Mouse (Mus musculus) kidney, postnatal 0 days (tissue): Measurements from ENCODE around the gene Lnx1. TPM values are rescaled to one million over a fixed set of nuclear protein-coding genes. Genes with fewer than 3 reads are reported as not detected.

Source experiments
- ATAC-seq: fragments of 200-750 bp; cut with Nextera tagmentation; replicated peaks from 2 replicates; pipeline ENCODE4 v1.8.0; 2017; ENCODE audit warnings: low read depth, moderate number of reproducible peaks, moderate TSS enrichment, moderate library complexity; ENCODE audit not compliant: low FRiP score
- DNase-seq: peaks from one replicate; pipeline ENCODE4 v3.0.0-alpha.2; 2016; ENCODE audit warnings: low spot score
- H3K27ac ChIP-seq: fragments of 300-500 bp; sonication (generic); 2 replicates; pipeline ENCODE4 v1.5.1; 2014; ENCODE audit warnings: mild to moderate bottlenecking
- H3K27me3 ChIP-seq: fragments of 300-500 bp; sonication (generic); 2 replicates; pipeline ENCODE4 v1.6.1; 2014; ENCODE audit warnings: low read length, mixed read lengths; ENCODE audit not compliant: insufficient read depth
- H3K36me3 ChIP-seq: fragments of 300-500 bp; sonication (generic); 2 replicates; pipeline ENCODE4 v1.6.1; 2014; ENCODE audit warnings: low read length, mixed read lengths; ENCODE audit not compliant: insufficient read depth
- H3K4me1 ChIP-seq: fragments of 300-500 bp; sonication (generic); replicated peaks from 2 replicates; pipeline ENCODE4 v1.6.1; 2014; ENCODE audit warnings: antibody characterized with exemption, low read length, mixed read lengths; ENCODE audit not compliant: insufficient read depth
- H3K4me2 ChIP-seq: fragments of 300-500 bp; sonication (generic); 2 replicates; pipeline ENCODE4 v1.6.1; 2014; ENCODE audit warnings: mild to moderate bottlenecking, low read length, moderate library complexity, mixed read lengths
- H3K4me3 ChIP-seq: fragments of 300-500 bp; sonication (generic); replicated peaks from 2 replicates; pipeline ENCODE4 v1.5.1; 2014; ENCODE audit warnings: low read depth, low read length
- H3K9ac ChIP-seq: fragments of 300-500 bp; sonication (generic); 2 replicates; pipeline ENCODE4 v1.6.1; 2014; ENCODE audit warnings: low read depth, low read length
- H3K9me3 ChIP-seq: fragments of 300-500 bp; sonication (generic); replicated peaks from 2 replicates; pipeline ENCODE4 v1.6.1; 2016; ENCODE audit warnings: low read length, inconsistent platforms, mixed read lengths
- CTCF ChIP-seq: IDR thresholded peaks from 2 replicates; pipeline ENCODE4 v1.5.1; 2016; ENCODE audit warnings: antibody characterized with exemption, low read depth, mild to moderate bottlenecking, moderate library complexity
- WGBS: fragments of 180-500 bp; shearing (Covaris S2); extraction: QIAGEN DNeasy Blood & Tissue Kit; methylation state at CpG from one replicate; pipeline ENCODE4 v1.1.7; 2014; 5-methylcytosine and 5-hydroxymethylcytosine counted together
- polyA plus RNA-seq: library from polyadenylated mRNA; unstranded; fragments of >200 nt; fragmentation: Nextera tagmentation; extraction: Ambion mirVana; gene quantifications from 2 replicates; pipeline ENCODE4 v1.2.1, GENCODE M21; 2015

Lnx1 gene
- polyA plus RNA-seq, 1 experiment from 2014 or later: 3.5 TPM

DNA sequence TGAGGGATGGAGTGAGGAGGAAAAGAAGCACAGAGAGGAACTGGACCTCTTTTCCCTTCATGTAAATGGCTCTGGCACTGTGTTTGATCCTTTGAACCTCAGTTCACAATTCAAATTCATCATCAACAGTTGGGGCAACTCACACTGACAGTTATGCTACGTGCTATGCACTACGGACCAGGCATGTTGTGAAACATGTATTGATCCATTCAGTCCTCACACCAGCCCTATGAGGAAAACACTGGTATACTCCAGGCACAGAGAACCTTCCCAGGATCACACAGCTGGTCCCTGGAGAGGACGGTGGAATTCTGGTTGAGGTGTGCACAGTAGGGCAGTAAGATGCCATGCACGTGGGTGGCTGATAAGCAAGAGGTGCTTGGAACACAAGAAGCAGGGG, 62.2 kb downstream of the Lnx1 start:
- Histone ChIP-seq H3K4me1 (no peaks in the 10 kb centered on the region), H3K27me3 (no peaks in the 10 kb centered on the region), H3K4me2 (no peak overlapping the region), H3K27ac (no peak overlapping the region), H3K4me3 (no peak overlapping the region), H3K36me3 (no peaks in the 10 kb centered on the region), H3K9ac (no peak overlapping the region), H3K9me3 (no peaks in the 10 kb centered on the region)
- no peak for TF ChIP-seq CTCF
- ATAC-seq: no peak
- WGBS: 69% methylated on average over 4 of the region's 4 CpGs
- no peak for DNase-seq

DNA sequence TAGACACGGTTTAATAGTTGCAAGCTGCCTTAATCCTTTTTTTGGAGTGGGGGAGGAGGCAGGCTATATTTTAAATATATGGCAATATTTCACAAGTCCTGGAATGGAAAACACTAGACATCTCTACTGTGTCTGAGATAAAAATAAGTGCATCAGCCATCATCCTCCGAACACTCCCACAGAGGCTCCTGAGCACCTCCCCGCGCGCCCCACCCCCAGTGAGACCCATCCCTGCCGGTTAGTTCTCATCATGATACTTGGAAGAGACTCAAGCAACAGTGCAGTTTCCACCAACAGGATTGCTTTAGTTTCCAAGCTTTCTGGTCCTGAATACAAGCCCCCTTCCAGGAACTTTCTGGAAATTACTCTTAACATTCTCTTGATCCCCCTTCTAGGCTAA, 63.2 kb downstream of the Lnx1 start:
- H3K27ac ChIP-seq: no peak overlapping the region
- no peak overlapping the region for H3K4me3 ChIP-seq
- H3K4me1 ChIP-seq: no peaks in the 10 kb centered on the region
- H3K4me2 ChIP-seq: no peak overlapping the region
- H3K9me3 ChIP-seq: no peaks in the 10 kb centered on the region
- WGBS: 72% methylated on average over 6 of the region's 6 CpGs
- H3K9ac ChIP-seq: no peak overlapping the region
- no peaks in the 10 kb centered on the region for H3K36me3 ChIP-seq
- no peak for TF ChIP-seq CTCF
- no peak for ATAC-seq
- no peak for DNase-seq
- H3K27me3 ChIP-seq: no peaks in the 10 kb centered on the region

- Histone ChIP-seq H3K4me3 (no peak overlapping the region), H3K9ac (no peak overlapping the region), H3K36me3 (no peaks in the 10 kb centered on the region), H3K9me3 (no peaks in the 10 kb centered on the region), H3K4me1 (peaks cover 11% of the 10 kb centered on the region; the same call in 1 of the 2 replicates), H3K27me3 (no peaks in the 10 kb centered on the region), H3K27ac (no peak overlapping the region), H3K4me2 (no peak overlapping the region)
- no peak for TF ChIP-seq CTCF
- no peak for ATAC-seq
- WGBS: 74% methylated on average over 3 of the region's 3 CpGs
- peak; percentile 27 for DNase-seq
These were observed 68.3 kb downstream of the Lnx1 start for GRCm38 (mm10) chr5:74634391-74634790.

- Histone ChIP-seq H3K4me3 (no peak overlapping the region), H3K9me3 (no peaks in the 10 kb centered on the region), H3K27ac (no peak overlapping the region), H3K4me2 (no peak overlapping the region), H3K9ac (no peak overlapping the region), H3K4me1 (peaks cover 11% of the 10 kb centered on the region; the same call in 1 of the 2 replicates), H3K36me3 (no peaks in the 10 kb centered on the region), H3K27me3 (no peaks in the 10 kb centered on the region)
- no peak for TF ChIP-seq CTCF
- DNase-seq (no peak), ATAC-seq (no peak)
- WGBS: 38% methylated on average over 6 of the region's 6 CpGs
These were observed 69.3 kb downstream of the Lnx1 start for GRCm38 (mm10) chr5:74633453-74633852.

DNA sequence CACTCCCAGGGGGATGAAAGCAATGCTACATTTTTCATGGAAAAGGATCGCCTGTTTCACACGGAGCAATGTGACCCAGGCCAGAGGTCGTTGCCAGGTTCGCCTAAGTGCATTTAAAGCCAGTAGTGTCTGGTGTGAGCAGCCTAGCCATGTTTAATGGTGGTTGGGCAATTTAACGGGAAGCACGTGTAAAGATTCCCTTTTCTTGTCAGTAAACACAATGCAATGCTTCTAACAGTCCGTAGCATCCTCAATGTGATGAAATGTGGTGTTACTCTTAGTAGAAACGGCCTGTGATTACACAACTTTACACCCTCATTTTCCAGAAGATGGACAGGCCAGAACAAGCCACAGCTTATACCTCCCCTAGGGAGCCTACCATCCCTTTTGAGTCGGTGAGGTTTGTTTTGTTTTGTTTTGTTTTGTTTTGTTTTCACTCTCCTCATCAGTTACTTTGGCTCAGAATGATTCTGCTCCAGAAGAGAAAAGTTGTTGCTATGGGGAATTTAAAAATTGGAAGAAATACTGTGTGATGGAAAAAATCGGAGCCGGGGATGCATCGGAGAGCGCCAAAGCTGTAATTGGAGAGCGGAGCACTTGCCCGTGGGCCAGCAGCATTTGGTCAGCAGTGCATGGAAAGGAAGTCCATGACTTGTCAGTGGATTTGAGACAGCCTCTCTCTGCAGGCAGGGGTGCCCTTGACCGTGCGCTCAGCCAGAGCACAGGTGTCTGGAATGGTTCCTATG, 70.2 kb downstream of the Lnx1 start:
- peak overlapping the region; percentile 22; the same call in 1 of the 2 replicates for H3K4me2 ChIP-seq
- no peak for ATAC-seq

GRCm38 (mm10) chr5:74628001-74628400, 74.7 kb downstream of the Lnx1 start:
- 84% methylated on average over 12 of the region's 12 CpGs for WGBS
- no peaks in the 10 kb centered on the region for H3K27me3 ChIP-seq
- no peak overlapping the region for H3K9ac ChIP-seq
- no peaks in the 10 kb centered on the region for H3K36me3 ChIP-seq
- no peak overlapping the region for H3K4me3 ChIP-seq
- H3K9me3 ChIP-seq: no peaks in the 10 kb centered on the region
- DNase-seq: no peak
- no peak overlapping the region for H3K27ac ChIP-seq
- no peak overlapping the region for H3K4me2 ChIP-seq
- ATAC-seq: no peak
- no peak for TF ChIP-seq CTCF
- 0 out of 2 replicates have a peak, but pooled peaks cover 7% of the 10 kb centered on the region for H3K4me1 ChIP-seq

More for the DNA sequence above, 70.2 kb downstream of the Lnx1 start:
- H3K27ac ChIP-seq: no peak overlapping the region
- TF ChIP-seq CTCF: no peak
- H3K4me3 ChIP-seq: no peak overlapping the region
- H3K27me3 ChIP-seq: no peaks in the 10 kb centered on the region
- no peak overlapping the region for H3K9ac ChIP-seq
- peak; percentile 46 for DNase-seq
- WGBS: 22% methylated on average over 17 of the region's 17 CpGs
- peaks cover 11% of the 10 kb centered on the region; the same call in 1 of the 2 replicates for H3K4me1 ChIP-seq
- no peaks in the 10 kb centered on the region for H3K36me3 ChIP-seq
- H3K9me3 ChIP-seq: no peaks in the 10 kb centered on the region
